Mouse (Mus musculus): ENCODE data around the gene Mpc2. TPM values are rescaled to one million over a fixed set of nuclear protein-coding genes. Genes with fewer than 3 reads are reported as not detected.

The Mpc2 gene
- polyA plus RNA-seq, 1 experiment from 2014 or later = 136 TPM

DNA sequence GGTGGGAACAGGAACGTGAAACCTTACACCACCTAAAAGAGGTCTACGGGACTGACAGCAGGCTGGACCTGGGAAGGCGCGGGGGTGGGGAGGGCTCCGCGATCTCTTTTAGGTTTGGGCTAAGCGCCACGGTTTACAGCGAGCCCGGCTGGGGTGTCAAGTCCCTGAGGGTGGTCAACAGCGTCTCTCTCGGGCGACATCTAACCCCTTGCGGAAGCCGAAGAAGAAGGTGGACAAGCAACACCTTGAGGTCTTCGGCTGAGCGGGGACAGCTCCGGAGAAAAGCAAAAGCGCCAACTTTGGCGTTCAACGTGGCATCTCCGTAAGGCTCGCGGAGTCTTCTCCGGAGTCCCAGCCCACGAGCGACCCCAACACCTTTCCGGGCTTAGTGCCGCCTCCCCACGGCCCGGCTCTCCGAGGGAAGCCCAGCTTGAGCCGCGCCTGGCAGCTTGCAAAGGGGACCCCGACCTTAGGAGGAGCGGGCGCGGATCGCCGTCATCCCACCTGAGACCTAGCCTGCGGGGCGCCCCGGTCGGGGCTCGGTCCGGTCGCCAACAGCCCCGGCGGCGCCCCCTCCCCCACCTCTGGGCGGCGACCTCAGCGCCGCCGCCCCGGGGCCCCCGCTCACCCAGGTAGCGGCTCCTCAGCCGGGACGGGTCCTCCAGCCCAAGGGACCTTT is 795 bp upstream of the Mpc2 start:
- WGBS = 1% methylated on average over 57 of the region's 60 CpGs
- H3K4me2 ChIP-seq (ENCODE audit: low read length) = peak overlapping the region; percentile 70
- no peaks in the 10 kb centered on the region for H3K27me3 ChIP-seq (replicated peaks; ENCODE audit: control insufficient read depth, insufficient read depth, low read length)
- DNase-seq (ENCODE audit: low spot score) (peak; percentile 84), ATAC-seq (replicated peaks; ENCODE audit: low FRiP score, low TSS enrichment, low read depth) (no peak)
- H3K4me3 ChIP-seq (ENCODE audit: low read depth, low read length) = peak overlapping the region; percentile 86
- 0 out of 2 replicates have a peak, but pooled peaks cover 2% of the 10 kb centered on the region for H3K4me1 ChIP-seq (replicated peaks; ENCODE audit: control insufficient read depth, insufficient read depth, low read length)
- peak overlapping the region; percentile 80 for H3K9ac ChIP-seq (ENCODE audit: low read length)
- H3K9me3 ChIP-seq (ENCODE audit: control insufficient read depth, low read length) = no peaks in the 10 kb centered on the region
- no peaks in the 10 kb centered on the region for H3K36me3 ChIP-seq (ENCODE audit: control insufficient read depth, insufficient read depth, low read length)
- peak overlapping the region; percentile 91 for H3K27ac ChIP-seq (ENCODE audit: low read depth)

- no peaks in the 10 kb centered on the region for H3K36me3 ChIP-seq (ENCODE audit: control insufficient read depth, insufficient read depth, low read length)
- under 1% methylated on average over 41 of the region's 41 CpGs for WGBS
- H3K4me3 ChIP-seq (ENCODE audit: low read depth, low read length) = peak overlapping the region; percentile 86
- H3K27ac ChIP-seq (ENCODE audit: low read depth) = peak overlapping the region; percentile 91
- DNase-seq (ENCODE audit: low spot score) (peak; percentile 96), ATAC-seq (replicated peaks; ENCODE audit: low FRiP score, low TSS enrichment, low read depth) (peak; percentile 97)
- peak overlapping the region; percentile 80 for H3K9ac ChIP-seq (ENCODE audit: low read length)
- H3K4me1 ChIP-seq (replicated peaks; ENCODE audit: control insufficient read depth, insufficient read depth, low read length) = 0 out of 2 replicates have a peak, but pooled peaks cover 2% of the 10 kb centered on the region
- H3K4me2 ChIP-seq (ENCODE audit: low read length) = peak overlapping the region; percentile 70
- no peaks in the 10 kb centered on the region for H3K27me3 ChIP-seq (replicated peaks; ENCODE audit: control insufficient read depth, insufficient read depth, low read length)
- H3K9me3 ChIP-seq (ENCODE audit: control insufficient read depth, low read length) = no peaks in the 10 kb centered on the region
Measured at GRCm38 (mm10) chr1:165460801-165461377, 452 bp downstream of the Mpc2 start.

- WGBS = 2% methylated on average over 9 of the region's 9 CpGs
- Histone ChIP-seq H3K36me3 (ENCODE audit: control insufficient read depth, insufficient read depth, low read length) (no peaks in the 10 kb centered on the region), H3K27me3 (replicated peaks; ENCODE audit: control insufficient read depth, insufficient read depth, low read length) (no peaks in the 10 kb centered on the region), H3K4me2 (ENCODE audit: low read length) (peak overlapping the region; percentile 68), H3K9me3 (ENCODE audit: control insufficient read depth, low read length) (no peaks in the 10 kb centered on the region), H3K4me3 (ENCODE audit: low read depth, low read length) (peak overlapping the region; percentile 86), H3K27ac (ENCODE audit: low read depth) (peak overlapping the region; percentile 83), H3K9ac (ENCODE audit: low read length) (peak overlapping the region; percentile 69), H3K4me1 (replicated peaks; ENCODE audit: control insufficient read depth, insufficient read depth, low read length) (0 out of 2 replicates have a peak, but pooled peaks cover 2% of the 10 kb centered on the region)
- ATAC-seq (replicated peaks; ENCODE audit: low FRiP score, low TSS enrichment, low read depth) (no peak), DNase-seq (ENCODE audit: low spot score) (no peak)
Measured at GRCm38 (mm10) chr1:165461681-165462080, 1.2 kb downstream of the Mpc2 start.

- DNase-seq (ENCODE audit: low spot score) (no peak), ATAC-seq (replicated peaks; ENCODE audit: low FRiP score, low TSS enrichment, low read depth) (no peak)
- no peak overlapping the region for H3K9ac ChIP-seq (ENCODE audit: low read length)
- no peak overlapping the region for H3K4me3 ChIP-seq (ENCODE audit: low read depth, low read length)
- 61% methylated on average over 1 of the region's 1 CpGs for WGBS
- H3K4me2 ChIP-seq (ENCODE audit: low read length) = no peak overlapping the region; the same call in 1 of the 2 replicates
- no peak overlapping the region for H3K27ac ChIP-seq (ENCODE audit: low read depth)
- H3K27me3 ChIP-seq (replicated peaks; ENCODE audit: control insufficient read depth, insufficient read depth, low read length) = no peaks in the 10 kb centered on the region
- H3K36me3 ChIP-seq (ENCODE audit: control insufficient read depth, insufficient read depth, low read length) = no peaks in the 10 kb centered on the region
- H3K4me1 ChIP-seq (replicated peaks; ENCODE audit: control insufficient read depth, insufficient read depth, low read length) = 0 out of 2 replicates have a peak, but pooled peaks cover 2% of the 10 kb centered on the region
- no peaks in the 10 kb centered on the region for H3K9me3 ChIP-seq (ENCODE audit: control insufficient read depth, low read length)
Measured at GRCm38 (mm10) chr1:165462861-165463260, 2.4 kb downstream of the Mpc2 start.

DNA sequence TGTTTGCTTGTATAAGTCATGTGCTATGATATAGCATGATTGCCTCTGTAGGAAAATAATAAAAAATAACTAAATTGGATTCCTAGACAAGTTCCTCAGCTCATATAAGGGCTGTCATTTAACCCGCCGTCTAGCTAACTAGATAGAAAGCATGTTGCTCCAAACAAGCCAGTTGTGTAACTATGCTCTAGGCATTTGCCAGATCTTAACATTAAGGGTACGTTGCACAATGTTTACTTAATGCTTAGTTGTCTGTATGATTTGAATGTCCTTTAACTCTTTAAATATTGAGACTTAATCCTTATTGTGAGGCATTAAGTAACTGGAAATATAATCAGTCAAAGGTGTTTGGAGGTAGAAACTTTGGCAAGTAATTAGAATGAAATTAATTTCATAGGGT is 4.1 kb downstream of the Mpc2 start:
- Histone ChIP-seq H3K27ac (ENCODE audit: low read depth) (no peak overlapping the region), H3K4me1 (replicated peaks; ENCODE audit: control insufficient read depth, insufficient read depth, low read length) (0 out of 2 replicates have a peak, but pooled peaks cover 2% of the 10 kb centered on the region), H3K27me3 (replicated peaks; ENCODE audit: control insufficient read depth, insufficient read depth, low read length) (no peaks in the 10 kb centered on the region), H3K4me3 (ENCODE audit: low read depth, low read length) (no peak overlapping the region), H3K9me3 (ENCODE audit: control insufficient read depth, low read length) (no peaks in the 10 kb centered on the region), H3K9ac (ENCODE audit: low read length) (no peak overlapping the region), H3K4me2 (ENCODE audit: low read length) (no peak overlapping the region), H3K36me3 (ENCODE audit: control insufficient read depth, insufficient read depth, low read length) (no peaks in the 10 kb centered on the region)
- 66% methylated on average over 3 of the region's 3 CpGs for WGBS
- DNase-seq (ENCODE audit: low spot score) = no peak
- no peak for ATAC-seq (replicated peaks; ENCODE audit: low FRiP score, low TSS enrichment, low read depth)

GRCm38 (mm10) chr1:165468971-165469370 is 8.5 kb downstream of the Mpc2 start:
- ATAC-seq (replicated peaks; ENCODE audit: low FRiP score, low TSS enrichment, low read depth) = no peak
- no peaks in the 10 kb centered on the region for H3K27me3 ChIP-seq (replicated peaks; ENCODE audit: control insufficient read depth, insufficient read depth, low read length)
- H3K4me3 ChIP-seq (ENCODE audit: low read depth, low read length) = no peak overlapping the region
- no peak overlapping the region for H3K4me2 ChIP-seq (ENCODE audit: low read length)
- H3K27ac ChIP-seq (ENCODE audit: low read depth) = no peak overlapping the region
- no peak for DNase-seq (ENCODE audit: low spot score)
- H3K9me3 ChIP-seq (ENCODE audit: control insufficient read depth, low read length) = no peaks in the 10 kb centered on the region
- H3K36me3 ChIP-seq (ENCODE audit: control insufficient read depth, insufficient read depth, low read length) = no peaks in the 10 kb centered on the region
- no peaks in the 10 kb centered on the region for H3K4me1 ChIP-seq (replicated peaks; ENCODE audit: control insufficient read depth, insufficient read depth, low read length)
- no peak overlapping the region for H3K9ac ChIP-seq (ENCODE audit: low read length)

DNA sequence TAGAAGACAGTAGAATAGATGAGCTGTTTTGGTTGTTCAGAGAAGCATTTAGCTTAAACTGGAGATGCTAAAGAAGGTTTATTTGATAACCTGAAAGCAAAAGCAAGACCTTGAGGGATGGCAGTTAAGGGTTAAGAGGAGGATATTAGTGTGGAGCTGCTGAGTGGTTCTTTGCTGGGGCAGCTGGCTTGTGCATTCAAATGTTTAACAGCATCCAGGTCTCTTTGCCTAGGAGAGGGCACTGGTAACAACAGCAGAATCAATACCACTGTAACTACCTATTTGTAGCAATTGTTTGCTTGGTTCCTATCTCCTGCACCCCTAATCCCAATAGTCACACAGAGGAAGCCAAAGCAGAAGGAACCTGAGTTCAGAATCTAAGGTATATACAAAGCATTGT is 9.3 kb downstream of the Mpc2 start:
- Histone ChIP-seq H3K4me2 (ENCODE audit: low read length) (no peak overlapping the region), H3K9me3 (ENCODE audit: control insufficient read depth, low read length) (no peaks in the 10 kb centered on the region), H3K27me3 (replicated peaks; ENCODE audit: control insufficient read depth, insufficient read depth, low read length) (no peaks in the 10 kb centered on the region), H3K36me3 (ENCODE audit: control insufficient read depth, insufficient read depth, low read length) (no peaks in the 10 kb centered on the region), H3K9ac (ENCODE audit: low read length) (no peak overlapping the region), H3K4me3 (ENCODE audit: low read depth, low read length) (no peak overlapping the region), H3K27ac (ENCODE audit: low read depth) (no peak overlapping the region), H3K4me1 (replicated peaks; ENCODE audit: control insufficient read depth, insufficient read depth, low read length) (no peaks in the 10 kb centered on the region)
- DNase-seq (ENCODE audit: low spot score) (no peak), ATAC-seq (replicated peaks; ENCODE audit: low FRiP score, low TSS enrichment, low read depth) (no peak)

DNA sequence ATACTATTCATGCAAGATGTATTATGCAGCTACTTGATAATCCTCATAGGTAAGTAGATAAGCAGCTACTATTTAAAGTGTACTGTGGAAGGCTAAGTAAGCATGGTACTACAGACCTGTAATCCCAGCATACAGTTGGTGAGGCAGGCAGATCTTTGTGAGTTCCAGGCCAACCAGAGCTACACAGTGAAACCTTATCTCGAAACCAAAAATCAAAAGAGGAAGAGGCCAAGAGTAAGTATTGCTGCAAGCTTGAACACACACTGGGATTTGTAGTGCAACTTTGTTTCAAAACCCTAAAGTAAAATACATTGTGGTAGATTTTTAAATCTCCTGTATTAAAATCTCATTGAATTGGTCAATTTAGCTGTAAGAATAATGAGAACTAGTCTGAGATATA is 11.1 kb downstream of the Mpc2 start:
- Histone ChIP-seq H3K27ac (ENCODE audit: low read depth) (no peak overlapping the region), H3K27me3 (replicated peaks; ENCODE audit: control insufficient read depth, insufficient read depth, low read length) (no peaks in the 10 kb centered on the region), H3K9me3 (ENCODE audit: control insufficient read depth, low read length) (no peaks in the 10 kb centered on the region), H3K4me3 (ENCODE audit: low read depth, low read length) (no peak overlapping the region), H3K4me1 (replicated peaks; ENCODE audit: control insufficient read depth, insufficient read depth, low read length) (no peaks in the 10 kb centered on the region), H3K9ac (ENCODE audit: low read length) (no peak overlapping the region), H3K4me2 (ENCODE audit: low read length) (no peak overlapping the region), H3K36me3 (ENCODE audit: control insufficient read depth, insufficient read depth, low read length) (no peaks in the 10 kb centered on the region)
- 87% methylated on average over 1 of the region's 1 CpGs for WGBS
- DNase-seq (ENCODE audit: low spot score) (no peak), ATAC-seq (replicated peaks; ENCODE audit: low FRiP score, low TSS enrichment, low read depth) (no peak)

Measured in intestine, embryonic 14.5 days (tissue).